Mouse (Mus musculus) hindbrain, postnatal 0 days (tissue): ENCODE measurements around the gene Gli3. TPM values are rescaled to one million over a fixed set of nuclear protein-coding genes. Genes with fewer than 3 reads are reported as not detected.
A peak's percentile ranks its signal among the peaks of the same experiment; 100 is the strongest.

Experiments used
- ATAC-seq: fragments of 200-750 bp; cut with Nextera tagmentation; 2 replicates; pipeline ENCODE4 v1.8.0; 2017; ENCODE audit warnings: mild to moderate bottlenecking, moderate TSS enrichment, moderate library complexity
- DNase-seq: peaks from one replicate; pipeline ENCODE4 v3.0.0-alpha.2; 2015; ENCODE audit warnings: low spot score
- H3K27ac ChIP-seq: fragments of 300-500 bp; sonication (generic); 2 replicates; pipeline ENCODE4 v1.5.1; 2014; ENCODE audit warnings: mild to moderate bottlenecking
- H3K27me3 ChIP-seq: fragments of 300-500 bp; sonication (generic); 2 replicates; pipeline ENCODE4 v1.6.1; 2014; ENCODE audit warnings: low read length, mixed read lengths; ENCODE audit not compliant: insufficient read depth
- H3K36me3 ChIP-seq: fragments of 300-500 bp; sonication (generic); 2 replicates; pipeline ENCODE4 v1.6.1; 2014; ENCODE audit warnings: low read length, mixed read lengths; ENCODE audit not compliant: insufficient read depth
- H3K4me1 ChIP-seq: fragments of 300-500 bp; sonication (generic); 2 replicates; pipeline ENCODE4 v1.6.1; 2014; ENCODE audit warnings: antibody characterized with exemption, low read length, mixed read lengths; ENCODE audit not compliant: insufficient read depth
- H3K4me2 ChIP-seq: fragments of 300-500 bp; sonication (generic); 2 replicates; pipeline ENCODE4 v1.6.1; 2014; ENCODE audit warnings: low read depth, mild to moderate bottlenecking, low read length, moderate library complexity, mixed read lengths
- H3K4me3 ChIP-seq: fragments of 300-500 bp; sonication (generic); 2 replicates; pipeline ENCODE4 v1.5.1; 2014; ENCODE audit warnings: low read length
- H3K9ac ChIP-seq: fragments of 300-500 bp; sonication (generic); replicated peaks from 2 replicates; pipeline ENCODE4 v1.6.1; 2014; ENCODE audit warnings: mild to moderate bottlenecking, low read length, moderate library complexity, mixed read lengths
- H3K9me3 ChIP-seq: fragments of 300-500 bp; sonication (generic); 2 replicates; pipeline ENCODE4 v1.6.1; 2016; ENCODE audit warnings: low read length, mixed read lengths
- CTCF ChIP-seq: IDR thresholded peaks from 2 replicates; pipeline ENCODE4 v1.5.1; 2016; ENCODE audit warnings: antibody characterized with exemption, control low read depth, low read depth
- WGBS: fragments of 180-500 bp; shearing (Covaris S2); extraction: QIAGEN DNeasy Blood & Tissue Kit; methylation state at CpG from one replicate; pipeline ENCODE4 v1.1.7; 2014; 5-methylcytosine and 5-hydroxymethylcytosine counted together
- polyA plus RNA-seq: library from polyadenylated mRNA; unstranded; fragments of >200 nt; fragmentation: Nextera tagmentation; extraction: Ambion mirVana; gene quantifications from 2 replicates; pipeline ENCODE4 v1.2.1, GENCODE M21; 2015
- total RNA-seq: library from RNA; depleted of rRNA; stranded (reverse); fragments of >200 nt; gene quantifications from 2 replicates; pipeline ENCODE4 v1.2.3, GENCODE M21; 2014

The Gli3 gene
- total and polyA plus RNA-seq, 2 experiments from 2014 or later, result 3.7 to 7.3 TPM

DNA sequence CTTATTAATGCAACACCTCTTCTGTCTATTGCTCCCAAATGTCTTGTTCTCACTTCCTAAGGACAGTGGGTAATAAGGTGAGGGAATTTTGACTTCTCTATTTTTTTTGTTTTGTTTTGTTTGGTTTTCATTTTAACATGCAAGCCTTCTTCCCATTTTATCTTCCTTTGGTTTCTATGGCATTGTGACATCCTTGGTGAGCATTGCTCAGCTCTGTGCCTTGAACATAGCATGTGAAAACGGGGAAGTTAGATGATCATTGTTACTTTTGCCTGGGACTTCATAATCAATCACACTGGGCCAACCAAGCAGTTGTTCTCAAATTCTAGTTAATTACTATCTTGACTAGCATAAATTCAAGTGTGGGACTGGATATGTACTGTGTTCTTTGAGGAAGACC is 258.4 kb downstream of the Gli3 start:
- no peak for TF ChIP-seq CTCF
- 89% methylated on average over 1 of the region's 1 CpGs for WGBS
- H3K9ac ChIP-seq, result no peak overlapping the region
- H3K27ac ChIP-seq, result no peak overlapping the region
- no peaks in the 10 kb centered on the region for H3K9me3 ChIP-seq
- no peak overlapping the region for H3K4me3 ChIP-seq
- H3K36me3 ChIP-seq, result no peaks in the 10 kb centered on the region
- H3K4me1 ChIP-seq, result no peaks in the 10 kb centered on the region
- ATAC-seq (no peak), DNase-seq (no peak)
- no peak overlapping the region for H3K4me2 ChIP-seq
- no peaks in the 10 kb centered on the region for H3K27me3 ChIP-seq

DNA sequence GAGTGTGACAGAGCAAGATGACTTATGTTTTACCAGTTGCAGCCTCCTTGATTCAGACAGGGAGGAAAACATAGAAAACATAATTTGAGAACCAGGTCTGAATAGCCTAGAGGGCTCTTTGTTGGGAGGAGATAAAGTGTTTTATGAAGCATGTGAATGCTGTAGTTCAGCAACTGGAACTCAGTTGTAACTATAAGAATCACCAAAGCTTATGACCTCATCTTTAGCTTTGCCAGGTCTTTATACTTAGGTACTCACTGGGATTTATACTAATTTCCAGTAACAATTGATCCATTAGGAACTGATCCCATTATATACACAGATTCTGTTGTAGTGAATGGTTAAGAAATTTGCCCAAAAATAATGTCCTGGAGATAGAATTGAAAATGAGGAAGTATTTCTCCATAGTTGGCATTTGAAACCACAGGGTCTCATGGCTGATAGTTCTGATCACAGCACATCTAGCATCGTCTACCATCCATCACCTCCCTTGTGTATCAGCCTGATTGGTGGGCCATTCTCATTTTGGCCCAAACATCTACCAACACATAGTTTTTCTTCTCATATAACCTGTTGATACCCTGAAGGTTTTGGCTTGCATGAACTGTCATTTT is 259.8 kb downstream of the Gli3 start:
- Histone ChIP-seq H3K9me3 (no peaks in the 10 kb centered on the region), H3K27me3 (no peaks in the 10 kb centered on the region), H3K36me3 (no peaks in the 10 kb centered on the region), H3K27ac (no peak overlapping the region), H3K4me1 (no peaks in the 10 kb centered on the region), H3K4me2 (no peak overlapping the region), H3K4me3 (no peak overlapping the region), H3K9ac (no peak overlapping the region)
- TF ChIP-seq CTCF, result no peak
- ATAC-seq (no peak), DNase-seq (no peak)
- WGBS, result 87% methylated on average over 1 of the region's 1 CpGs

DNA sequence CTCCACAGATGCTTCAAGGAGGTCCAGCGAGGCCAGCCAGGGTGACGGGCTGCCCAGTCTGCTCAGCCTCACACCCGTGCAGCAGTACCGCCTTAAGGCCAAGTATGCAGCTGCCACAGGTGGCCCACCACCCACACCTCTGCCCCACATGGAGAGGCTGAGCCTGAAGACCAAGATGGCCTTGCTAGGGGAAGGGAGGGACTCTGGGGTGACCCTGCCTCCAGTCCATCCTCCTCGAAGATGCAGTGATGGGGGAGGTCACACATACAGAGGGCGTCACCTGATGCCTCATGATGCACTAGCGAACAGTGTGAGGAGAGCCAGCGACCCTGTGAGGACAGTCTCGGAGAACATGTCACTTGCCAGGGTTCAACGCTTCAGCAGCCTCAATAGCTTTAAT is 261.7 kb downstream of the Gli3 start:
- Histone ChIP-seq H3K36me3 (no peaks in the 10 kb centered on the region), H3K4me3 (no peak overlapping the region), H3K4me1 (no peaks in the 10 kb centered on the region), H3K27me3 (no peaks in the 10 kb centered on the region), H3K27ac (no peak overlapping the region), H3K9ac (no peak overlapping the region), H3K4me2 (no peak overlapping the region), H3K9me3 (no peaks in the 10 kb centered on the region)
- WGBS, result 92% methylated on average over 10 of the region's 10 CpGs
- no peak for DNase-seq
- no peak for TF ChIP-seq CTCF
- ATAC-seq, result no peak

DNA sequence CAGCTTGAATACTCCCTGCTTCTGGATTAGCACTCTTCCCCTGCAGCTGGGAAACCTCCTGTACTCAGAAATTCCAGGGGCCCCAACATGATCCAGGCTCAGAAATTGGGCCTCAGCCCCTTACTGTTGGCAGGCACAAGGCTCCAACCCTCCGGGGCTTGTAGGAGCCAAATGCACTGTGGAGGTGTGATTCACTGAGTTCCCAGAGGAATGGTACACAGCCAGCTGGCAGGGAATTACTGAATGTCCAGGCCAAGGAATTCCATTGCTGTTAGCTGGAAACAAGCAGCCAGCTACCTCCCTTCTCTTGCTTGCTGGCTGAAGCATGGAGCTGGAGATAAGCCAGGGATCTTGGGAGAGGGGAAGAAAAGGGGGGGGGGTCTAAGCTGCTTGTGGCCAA is 278.7 kb downstream of the Gli3 start:
- H3K36me3 ChIP-seq, result no peaks in the 10 kb centered on the region
- no peak overlapping the region for H3K4me2 ChIP-seq
- DNase-seq (peak; percentile 87), ATAC-seq (peak; percentile 92)
- TF ChIP-seq CTCF, result no peak
- no peaks in the 10 kb centered on the region; the same call in 1 of the 2 replicates for H3K9me3 ChIP-seq
- WGBS, result 16% methylated on average over 1 of the region's 1 CpGs
- H3K4me3 ChIP-seq, result no peak overlapping the region
- H3K4me1 ChIP-seq, result peaks cover 7% of the 10 kb centered on the region
- no peaks in the 10 kb centered on the region for H3K27me3 ChIP-seq
- H3K27ac ChIP-seq, result no peak overlapping the region
- H3K9ac ChIP-seq, result no peak overlapping the region

DNA sequence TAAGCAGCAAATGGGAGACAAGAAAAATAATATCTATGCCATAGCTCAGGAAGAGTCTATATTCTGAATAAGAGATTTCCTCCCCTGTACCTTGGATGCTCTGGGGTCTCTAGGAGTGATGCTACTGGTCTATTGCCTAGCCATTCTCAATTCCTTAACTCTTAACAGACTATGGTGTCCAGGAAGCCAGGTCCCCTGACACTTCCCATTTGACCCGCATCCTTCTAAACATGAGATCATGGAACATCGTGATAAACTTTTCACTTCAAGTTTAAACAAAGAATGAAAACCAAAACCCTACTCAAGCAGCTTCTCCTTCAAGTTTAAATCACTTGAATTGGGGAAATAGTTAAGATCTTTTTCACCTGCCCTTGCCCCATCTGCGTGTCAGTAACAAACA is 279.3 kb downstream of the Gli3 start:
- no peaks in the 10 kb centered on the region for H3K27me3 ChIP-seq
- ATAC-seq, result no peak
- H3K9ac ChIP-seq, result no peak overlapping the region
- H3K4me3 ChIP-seq, result no peak overlapping the region
- peaks cover 7% of the 10 kb centered on the region for H3K4me1 ChIP-seq
- H3K9me3 ChIP-seq, result no peaks in the 10 kb centered on the region; the same call in 1 of the 2 replicates
- H3K27ac ChIP-seq, result no peak overlapping the region
- no peak overlapping the region for H3K4me2 ChIP-seq
- TF ChIP-seq CTCF, result no peak
- H3K36me3 ChIP-seq, result no peaks in the 10 kb centered on the region
- DNase-seq, result no peak
- 84% methylated on average over 3 of the region's 3 CpGs for WGBS

DNA sequence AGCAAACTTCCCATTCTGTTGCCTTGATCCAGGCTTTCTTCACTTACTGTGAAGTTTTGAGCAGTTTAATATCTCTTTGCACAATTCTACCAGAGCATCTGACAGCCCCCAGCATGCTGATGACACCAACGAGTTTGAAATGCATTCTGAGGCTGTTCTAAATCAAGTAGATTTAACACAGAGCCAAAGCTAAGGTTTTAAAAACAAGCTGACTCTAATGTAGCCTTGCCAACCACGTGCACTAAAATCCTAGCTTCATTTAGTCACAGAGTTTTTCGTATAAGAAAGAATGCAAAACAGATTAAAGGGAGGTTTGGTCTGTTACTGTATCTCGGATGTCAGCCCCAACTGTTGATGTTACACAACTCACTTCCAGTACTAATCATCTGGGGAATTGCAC is 279.7 kb downstream of the Gli3 start:
- Histone ChIP-seq H3K9ac (no peak overlapping the region), H3K36me3 (no peaks in the 10 kb centered on the region), H3K4me3 (no peak overlapping the region), H3K4me1 (peaks cover 7% of the 10 kb centered on the region), H3K9me3 (no peaks in the 10 kb centered on the region; the same call in 1 of the 2 replicates), H3K4me2 (no peak overlapping the region), H3K27ac (no peak overlapping the region), H3K27me3 (no peaks in the 10 kb centered on the region)
- TF ChIP-seq CTCF, result no peak
- no peak for ATAC-seq
- WGBS, result 52% methylated on average over 4 of the region's 4 CpGs
- DNase-seq, result no peak

DNA sequence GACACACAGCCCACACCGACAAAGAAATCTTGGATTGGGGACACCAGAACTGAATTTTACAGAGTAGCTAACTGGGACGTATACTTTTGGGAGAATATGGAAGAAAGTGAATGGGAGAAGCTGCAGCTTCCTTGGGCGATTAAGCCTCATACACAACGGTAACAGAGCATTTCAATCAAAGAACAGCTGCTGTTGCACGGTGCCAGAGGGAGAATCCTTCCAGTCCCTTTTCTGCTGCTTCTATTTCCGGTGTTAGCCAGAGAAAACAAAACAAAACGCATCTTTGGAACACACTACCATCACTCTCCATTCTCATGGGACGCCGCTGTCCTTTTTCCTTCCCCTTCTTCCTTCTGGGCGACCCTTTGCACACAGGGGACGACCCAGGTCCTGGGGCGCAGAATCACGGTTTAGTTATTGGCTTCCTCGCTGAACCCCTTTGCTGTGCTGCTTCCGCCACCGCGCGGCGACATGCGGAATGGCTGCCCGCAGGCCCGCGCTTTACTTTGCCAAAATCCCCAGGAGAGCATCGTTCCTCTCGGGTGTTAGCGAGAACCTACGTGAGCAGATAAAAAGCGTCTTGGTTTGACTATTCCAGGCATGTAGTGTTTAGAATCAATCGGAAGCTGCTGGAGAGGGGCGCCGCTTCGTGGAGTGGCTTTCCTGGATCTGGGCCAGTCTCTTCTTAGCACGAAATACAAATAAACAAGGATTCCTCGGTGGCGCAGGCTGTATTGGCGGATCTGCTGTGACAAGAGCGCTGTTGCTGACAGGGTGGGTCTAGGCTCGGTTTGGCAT is 296.0 kb downstream of the Gli3 start:
- H3K36me3 ChIP-seq, result no peaks in the 10 kb centered on the region
- ATAC-seq (peak; percentile 93), DNase-seq (peak; percentile 95)
- peak overlapping the region; percentile 36 for H3K4me3 ChIP-seq
- H3K27me3 ChIP-seq, result no peaks in the 10 kb centered on the region
- H3K27ac ChIP-seq, result peak overlapping the region; percentile 74
- H3K9ac ChIP-seq, result peak overlapping the region; percentile 51
- H3K9me3 ChIP-seq, result no peaks in the 10 kb centered on the region
- 2% methylated on average over 38 of the region's 38 CpGs for WGBS
- peak overlapping the region; percentile 54 for H3K4me2 ChIP-seq
- H3K4me1 ChIP-seq, result no peaks in the 10 kb centered on the region
- TF ChIP-seq CTCF, result peak; percentile 98
